20 mouse cellular contexts compared by ENCODE assay signal in the genomic region with DNA sequence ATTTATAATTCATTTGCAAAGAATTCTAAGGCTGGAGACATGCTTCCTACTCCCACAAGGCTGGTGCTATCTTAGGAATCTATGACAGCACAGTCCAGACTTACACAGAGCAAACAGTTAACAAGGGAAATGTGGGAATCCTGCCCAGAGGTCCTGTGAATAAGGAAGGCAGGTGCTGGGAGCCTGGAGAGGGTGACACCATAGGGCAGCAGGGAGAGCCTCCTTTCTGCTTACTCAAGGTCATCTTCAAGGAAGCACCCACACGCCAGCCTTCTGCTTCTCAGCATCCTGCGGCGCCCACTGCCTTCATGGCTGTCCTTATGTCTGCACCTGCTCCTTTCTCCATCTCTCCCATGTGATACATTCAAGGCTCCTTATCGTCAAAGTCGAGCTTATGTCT. TPM values are rescaled to one million over a fixed set of nuclear protein-coding genes. Genes with fewer than 3 reads are reported as not detected.
DNase-seq lines count a peak whose midpoint lies in the region; TF ChIP-seq lines count a peak whose summit lies in the region.
"Had no signal": no experiment of that assay in that cellular context is flagged by ENCODE, and none has a peak within 500 bp of the region (broad histone marks: within the 10 kb centered on the region; RNA-seq: fewer than 3 reads in every experiment).

No protein-coding gene starts in this region.

- TF ChIP-seq POLR2A in lung, adult 2 months (IDR thresholded peaks at IDR 0.05; ENCODE audit: borderline replicate concordance, extremely low read depth, low read depth, low read length): no peak

- peak; percentile 18 to 53 for DNase-seq in left cerebral cortex, adult 8-10 months (ENCODE audit: low spot score in 2 of 2)
- DNase-seq in left cerebral cortex, postnatal 10 days (ENCODE audit: extremely low spot score in 1 of 2, low spot score in 2 of 2): no peak
- peak; percentile 28 to 63 for DNase-seq in frontal cortex, adult 2 months (ENCODE audit: extremely low spot score in 1 of 2, low spot score in 1 of 2)
- DNase-seq in left cerebral cortex, postnatal 36 days (ENCODE audit: low spot score in 2 of 2): peak; percentile 55 to 58
- DNase-seq in gastrocnemius, adult 18-20 months (ENCODE audit: low spot score): no peak
- DNase-seq in midbrain, embryonic 10.5 days (ENCODE audit: low spot score): no peak
- no peak for DNase-seq in lung, adult 2 months
- DNase-seq: adrenal gland, adult 8-10 months; cerebellum, adult 9-11 months; gastrocnemius, postnatal 25 days; kidney, adult 11 months; lung, embryonic 14.5 days; lung, postnatal 36 days; retina, postnatal 1 day; thymus, adult 18-20 months had no signal

- H3K27me3 ChIP-seq in midbrain, embryonic 10.5 days (ENCODE audit: low read depth, poor library complexity, severe bottlenecking): no peaks in the 10 kb centered on the region
- H3K27me3 ChIP-seq: embryonic facial prominence, embryonic 13.5 days; limb, embryonic 12.5 days; liver, embryonic 12.5 days; Patski had no signal

- intact Hi-C loops in left cerebral cortex, postnatal 10 days (cut with DNase I): no loop called here
- intact Hi-C loops in left cerebral cortex, postnatal 36 days (cut with DNase I): no loop called here

- TF ChIP-seq CTCF in lung, adult 2 months (IDR thresholded peaks at IDR 0.05; ENCODE audit: insufficient read depth, low read length): no peak

- H3K4me1 ChIP-seq in midbrain, embryonic 10.5 days: no peaks in the 10 kb centered on the region
- no peaks in the 10 kb centered on the region for H3K4me1 ChIP-seq in lung, adult 2 months (ENCODE audit: control insufficient read depth, insufficient read depth, low read length)
- H3K4me1 ChIP-seq: embryonic facial prominence, embryonic 13.5 days; limb, embryonic 12.5 days; liver, embryonic 12.5 days had no signal

- peaks cover 81% of the 10 kb centered on the region for H3K36me3 ChIP-seq in midbrain, embryonic 10.5 days

- H3K9me3 ChIP-seq in midbrain, embryonic 10.5 days (replicated peaks): no peaks in the 10 kb centered on the region
- H3K9me3 ChIP-seq: embryonic facial prominence, embryonic 13.5 days; limb, embryonic 12.5 days; liver, embryonic 12.5 days had no signal

- H3K27ac ChIP-seq in midbrain, embryonic 10.5 days (replicated peaks): no peak overlapping the region
- H3K27ac ChIP-seq: embryonic facial prominence, embryonic 13.5 days; kidney, postnatal 0 days; limb, embryonic 12.5 days; liver, embryonic 12.5 days had no signal

- 95% methylated on average over 5 of the region's 5 CpGs for WGBS in midbrain, embryonic 10.5 days
- 96% methylated on average over 5 of the region's 5 CpGs for WGBS in lung, adult 2 months

- no peak overlapping the region for H3K4me3 ChIP-seq in midbrain, embryonic 10.5 days
- H3K4me3 ChIP-seq in lung, adult 2 months (replicated peaks; ENCODE audit: extremely low read depth, low read depth, low read length): no peak overlapping the region
- H3K4me3 ChIP-seq: embryonic facial prominence, embryonic 13.5 days; limb, embryonic 12.5 days; liver, embryonic 12.5 days had no signal

RNA-seq across cellular contexts. Expression of gene Pus7, which starts 19.0 kb away (rescaled TPM):
- 10 to 100 TPM; 15.7 to 22.8 (median 17.8) TPM for total RNA-seq in left cerebral cortex, adult 8-10 months (2022)
- total RNA-seq in left cerebral cortex, postnatal 10 days (2021): 10 to 100 TPM; 19.2 to 24.6 TPM
- polyA plus RNA-seq in frontal cortex, adult 2 months (2012; rRNA removed): 18.5 and 21.2 TPM in 2 replicates
- total RNA-seq in left cerebral cortex, postnatal 36 days (2021): 10 to 100 TPM; 16.1 to 20.3 TPM
- total RNA-seq in gastrocnemius, adult 18-20 months (2021): 10 to 100 TPM; 11.3 to 12.5 TPM
- 32.3 and 37.7 TPM in 2 replicates for polyA plus RNA-seq in midbrain, embryonic 10.5 days (2016; fragmentation: Nextera tagmentation; extraction: Ambion mirVana)
- polyA plus RNA-seq in lung, adult 2 months (2012; rRNA removed): 2.3 and 3.1 TPM in 2 replicates

RNA-seq across cellular contexts. Expression of gene Rint1, which starts 23.0 kb away (rescaled TPM):
- total RNA-seq in left cerebral cortex, adult 8-10 months (2022): 10 to 100 TPM; 18.8 to 22.9 (median 21.0) TPM
- total RNA-seq in left cerebral cortex, postnatal 10 days (2021): 10 to 100 TPM; 22.1 to 22.6 TPM
- 15.4 and 18.1 TPM in 2 replicates for polyA plus RNA-seq in frontal cortex, adult 2 months (2012; rRNA removed)
- 10 to 100 TPM; 17.8 to 22.3 TPM for total RNA-seq in left cerebral cortex, postnatal 36 days (2021)
- total RNA-seq in gastrocnemius, adult 18-20 months (2021): 1 to 10 TPM; 6.9 to 8.9 TPM
- polyA plus RNA-seq in midbrain, embryonic 10.5 days (2016; fragmentation: Nextera tagmentation; extraction: Ambion mirVana): 32.7 and 36.6 TPM in 2 replicates
- polyA plus RNA-seq in lung, adult 2 months (2012; rRNA removed): 7.7 and 10.4 TPM in 2 replicates

Comparison
In these comparisons a context has a peak if more than half of its experiments do, and no peak if none do; other contexts are left out.
1. DNase-seq: peak in left cerebral cortex, adult 8-10 months (2 of 2), frontal cortex, adult 2 months (2 of 2) and left cerebral cortex, postnatal 36 days (2 of 2); none in left cerebral cortex, postnatal 10 days (0 of 2), gastrocnemius, adult 18-20 months (single experiment), midbrain, embryonic 10.5 days (single experiment) and lung, adult 2 months (single experiment).